Mouse (Mus musculus) cerebellum, adult 8-10 months (tissue): Measurements from ENCODE around the gene Ankrd44.
"Not testable (repeated sequence)": the region's sequence is repeated elsewhere in the genome, so short reads cannot be mapped to it uniquely, and the experiment has no call there.

Experiments
- DNase-seq: peaks from one replicate; pipeline ENCODE4 v3.0.0; 2022

Gene Ankrd44

GRCm38 (mm10) chr1:54925971-54926771 is at the start of gene Ankrd44:
Gene Ankrd44 (minus strand): TSS chr1:54926387.
- peak; percentile 70 for DNase-seq

GRCm38 (mm10) chr1:54971687-54972404 is 45.7 kb upstream of the Ankrd44 start:
- no peak for DNase-seq

GRCm38 (mm10) chr1:54966858-54967257 is 40.7 kb upstream of the Ankrd44 start:
- DNase-seq: no peak

- DNase-seq: no peak
Observed at GRCm38 (mm10) chr1:54965159-54965995, 39.2 kb upstream of the Ankrd44 start.

GRCm38 (mm10) chr1:54961724-54962123 is 35.5 kb upstream of the Ankrd44 start:
- no peak for DNase-seq

GRCm38 (mm10) chr1:54960613-54961165 is 34.5 kb upstream of the Ankrd44 start:
- DNase-seq: no peak

GRCm38 (mm10) chr1:54958525-54958924 is 32.3 kb upstream of the Ankrd44 start:
- no peak for DNase-seq

- not testable (repeated sequence) for DNase-seq
Observed at GRCm38 (mm10) chr1:54956995-54957394, 30.8 kb upstream of the Ankrd44 start.

GRCm38 (mm10) chr1:54954856-54955255 is 28.7 kb upstream of the Ankrd44 start:
- DNase-seq: no peak

GRCm38 (mm10) chr1:54944648-54945047 is 18.5 kb upstream of the Ankrd44 start:
- no peak for DNase-seq

- no peak for DNase-seq
Observed at GRCm38 (mm10) chr1:54935466-54935865, 9.3 kb upstream of the Ankrd44 start.

GRCm38 (mm10) chr1:54934911-54935310 is 8.7 kb upstream of the Ankrd44 start:
- DNase-seq: no peak

- no peak for DNase-seq
Observed at GRCm38 (mm10) chr1:54933646-54934045, 7.5 kb upstream of the Ankrd44 start.

GRCm38 (mm10) chr1:54932456-54933115 is 6.4 kb upstream of the Ankrd44 start:
- DNase-seq: peak; percentile 55

GRCm38 (mm10) chr1:54931231-54931630 is 5.0 kb upstream of the Ankrd44 start:
- DNase-seq: no peak

- no peak for DNase-seq
Observed at GRCm38 (mm10) chr1:54930670-54931200, 4.5 kb upstream of the Ankrd44 start.

GRCm38 (mm10) chr1:54925451-54925934 is 694 bp downstream of the Ankrd44 start:
- DNase-seq: no peak

GRCm38 (mm10) chr1:54924760-54925159 is 1.4 kb downstream of the Ankrd44 start:
- no peak for DNase-seq

GRCm38 (mm10) chr1:54924309-54924685 is 1.9 kb downstream of the Ankrd44 start:
- DNase-seq: no peak

- no peak for DNase-seq
Observed at GRCm38 (mm10) chr1:54923366-54924308, 2.5 kb downstream of the Ankrd44 start.

- peak; percentile 86 for DNase-seq
Observed at GRCm38 (mm10) chr1:54922707-54923106, 3.5 kb downstream of the Ankrd44 start.
